Mouse (Mus musculus): ENCODE data around the gene Abhd12. TPM values are rescaled to one million over a fixed set of nuclear protein-coding genes. Genes with fewer than 3 reads are reported as not detected.

Gene Abhd12
- polyA plus RNA-seq, 1 experiment from 2014 or later: 67.7 TPM

DNA sequence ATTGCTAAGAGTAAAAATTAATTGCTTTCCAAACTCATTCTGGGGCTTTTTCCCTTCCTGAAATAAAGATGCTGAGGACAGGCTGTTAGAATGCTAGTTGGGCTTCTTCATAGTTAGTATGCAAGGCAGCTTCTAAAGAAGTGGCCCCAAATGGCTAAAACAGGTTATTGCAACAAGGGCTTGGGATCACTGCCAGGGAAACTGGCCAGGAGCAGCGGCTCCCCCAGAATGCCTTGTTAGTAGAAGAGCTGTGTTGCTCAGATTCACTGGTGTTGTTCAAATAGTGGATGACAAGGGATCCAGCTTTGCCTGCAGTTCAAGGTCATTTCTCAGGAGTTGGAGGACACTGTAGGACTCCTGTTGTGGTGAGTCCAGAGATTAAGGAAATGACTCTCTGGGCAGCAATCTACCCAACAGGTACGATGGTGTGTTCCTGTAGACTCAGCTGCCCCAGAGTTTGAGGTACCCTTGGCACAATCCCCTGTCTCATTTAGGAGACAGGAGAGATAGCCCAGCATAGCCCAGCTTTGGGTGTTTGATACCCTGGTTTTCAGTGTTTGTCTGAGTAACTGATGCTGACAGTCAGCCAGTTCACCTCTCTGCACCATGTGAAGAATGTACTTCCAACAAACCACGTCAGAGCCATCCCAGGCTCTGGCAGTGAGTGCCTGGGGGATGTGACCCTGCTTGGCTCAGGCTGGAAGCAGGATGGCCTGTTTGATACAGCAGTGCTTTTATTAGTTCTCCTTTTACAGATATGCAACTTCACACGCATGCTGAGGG lies 115.6 kb downstream of the Abhd12 start:
- Histone ChIP-seq H3K36me3 (peaks cover 9% of the 10 kb centered on the region), H3K9me3 (no peaks in the 10 kb centered on the region), H3K9ac (no peak overlapping the region), H3K4me3 (no peak overlapping the region), H3K27ac (no peak overlapping the region), H3K4me1 (peaks cover 23% of the 10 kb centered on the region), H3K27me3 (no peaks in the 10 kb centered on the region), H3K4me2 (replicated peaks) (peak overlapping the region; percentile 0; the same call in 1 of the 2 replicates)
- WGBS: 62% methylated on average over 4 of the region's 4 CpGs
- no peak for ATAC-seq (ENCODE audit: insufficient number of reproducible peaks, insufficient read depth, low FRiP score, low TSS enrichment)

DNA sequence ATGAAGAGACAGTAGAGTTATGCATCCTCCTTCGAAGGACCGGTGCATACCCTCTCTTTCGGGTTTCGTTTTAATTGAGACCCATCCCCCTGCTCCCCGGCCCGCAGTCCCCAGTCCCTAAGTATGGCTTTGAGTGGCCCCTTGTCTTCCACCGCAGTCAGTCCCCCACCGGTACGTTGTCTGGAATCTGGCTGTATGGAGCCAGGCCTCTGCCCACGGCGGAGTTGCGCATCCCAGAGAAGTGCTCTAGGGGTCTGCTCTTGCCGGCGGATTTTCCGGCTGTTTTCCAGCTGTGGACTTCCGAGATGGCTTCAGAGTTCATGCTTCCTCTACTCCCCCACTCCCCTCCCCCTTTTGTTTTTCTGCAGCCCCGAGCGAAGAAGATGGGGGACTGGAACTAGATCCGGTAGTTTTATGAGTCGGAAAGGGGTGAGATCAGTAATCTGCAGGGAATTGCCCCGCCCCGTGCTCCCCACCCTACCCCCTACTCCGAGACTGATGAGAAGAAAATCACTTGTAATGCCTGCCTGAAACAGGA lies 117.2 kb downstream of the Abhd12 start:
- peaks cover 2% of the 10 kb centered on the region for H3K36me3 ChIP-seq
- no peaks in the 10 kb centered on the region for H3K27me3 ChIP-seq
- peaks cover 23% of the 10 kb centered on the region for H3K4me1 ChIP-seq
- peak overlapping the region; percentile 66 for H3K27ac ChIP-seq
- no peaks in the 10 kb centered on the region for H3K9me3 ChIP-seq
- peak overlapping the region; percentile 72 for H3K4me3 ChIP-seq
- peak overlapping the region; percentile 56 for H3K9ac ChIP-seq
- WGBS: under 1% methylated on average over 23 of the region's 23 CpGs
- peak; percentile 68 for ATAC-seq (ENCODE audit: insufficient number of reproducible peaks, insufficient read depth, low FRiP score, low TSS enrichment)
- peak overlapping the region; percentile 81 for H3K4me2 ChIP-seq (replicated peaks)

DNA sequence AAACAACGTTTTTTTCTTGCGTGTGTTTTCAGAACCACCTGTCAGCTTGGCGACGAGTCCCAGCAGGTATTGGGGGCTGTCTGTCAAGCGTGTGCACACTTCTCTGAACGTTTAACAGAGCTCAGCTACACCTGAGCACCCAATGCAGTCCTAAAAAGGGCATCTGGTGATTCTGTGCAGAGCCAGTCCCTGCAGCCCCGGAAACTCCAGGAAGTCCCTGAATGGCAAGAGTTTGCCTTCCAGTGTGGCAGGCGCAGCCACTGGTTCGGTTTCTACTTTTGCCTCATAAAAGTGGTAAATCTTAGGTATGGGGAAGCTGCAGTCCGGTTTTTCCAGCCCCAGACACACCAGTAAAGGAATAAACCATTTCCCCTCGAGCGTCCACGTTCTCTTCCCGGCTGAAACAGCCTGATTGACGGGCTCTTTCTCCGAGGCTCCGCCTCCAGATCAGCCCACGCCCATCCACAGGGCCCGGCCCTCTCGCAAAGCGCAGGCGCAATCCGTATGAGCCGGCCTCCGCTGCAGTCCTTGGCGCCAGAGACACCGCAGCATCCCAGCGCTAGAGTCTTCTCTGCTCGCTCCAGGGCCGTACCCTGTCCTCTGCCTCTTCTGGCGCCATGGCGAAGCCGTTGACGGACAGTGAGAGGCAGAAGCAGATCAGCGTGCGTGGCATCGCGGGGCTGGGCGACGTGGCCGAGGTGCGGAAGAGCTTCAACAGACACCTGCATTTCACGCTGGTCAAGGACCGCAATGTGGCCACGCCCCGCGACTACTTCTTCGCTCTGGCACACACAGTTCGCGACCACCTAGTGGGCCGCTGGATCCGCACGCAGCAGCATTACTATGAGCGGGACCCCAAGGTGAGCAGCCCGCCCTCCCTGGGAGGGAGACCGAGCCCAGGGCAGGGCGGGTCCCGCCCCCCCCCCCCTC lies 118.0 kb downstream of the Abhd12 start, which contains the start of gene Pygb:
Pygb (plus strand) TSS at position 485 of the 930 bp plus-strand sequence.
- Histone ChIP-seq H3K9me3 (no peaks in the 10 kb centered on the region), H3K9ac (peak within 1 kb of the TSS; percentile 56), H3K27me3 (no peaks in the 10 kb centered on the region), H3K4me2 (replicated peaks) (peak within 1 kb of the TSS; percentile 81), H3K4me3 (peak within 1 kb of the TSS; percentile 72), H3K4me1 (peaks cover 23% of the 10 kb centered on the region), H3K27ac (peak within 1 kb of the TSS; percentile 66), H3K36me3 (no peaks in the 10 kb centered on the region)
- peak; percentile 96 for ATAC-seq (ENCODE audit: insufficient number of reproducible peaks, insufficient read depth, low FRiP score, low TSS enrichment)
- WGBS: 3% methylated on average over 58 of the region's 58 CpGs

- Histone ChIP-seq H3K4me1 (peaks cover 7% of the 10 kb centered on the region), H3K9ac (no peak overlapping the region), H3K27me3 (no peaks in the 10 kb centered on the region), H3K4me2 (replicated peaks) (no peak overlapping the region), H3K4me3 (no peak overlapping the region), H3K27ac (no peak overlapping the region), H3K9me3 (no peaks in the 10 kb centered on the region), H3K36me3 (no peaks in the 10 kb centered on the region)
- no peak for ATAC-seq (ENCODE audit: insufficient number of reproducible peaks, insufficient read depth, low FRiP score, low TSS enrichment)
- WGBS: 88% methylated on average over 2 of the region's 2 CpGs
These were observed 121.7 kb downstream of the Abhd12 start for GRCm38 (mm10) chr2:150782801-150783200.

Other genes starting within 250 kb of the Abhd12 start
- gene Acss1, start 236.2 kb downstream of the Abhd12 start, polyA plus RNA-seq (2016; fragmentation: Nextera tagmentation; extraction: Ambion mirVana): 7.7 and 9.4 TPM in 2 replicates
- not detected in 2 replicates for gene Vsx1, start 215.4 kb downstream of the Abhd12 start, polyA plus RNA-seq (2016; fragmentation: Nextera tagmentation; extraction: Ambion mirVana)
- 31.5 and 32.6 TPM in 2 replicates for gene Entpd6, start 155.7 kb downstream of the Abhd12 start, polyA plus RNA-seq (2016; fragmentation: Nextera tagmentation; extraction: Ambion mirVana)
- gene Pygb, start 118.0 kb downstream of the Abhd12 start, polyA plus RNA-seq (2016; fragmentation: Nextera tagmentation; extraction: Ambion mirVana): 89.9 and 95.5 TPM in 2 replicates
- 58.9 and 59.1 TPM in 2 replicates for gene Gins1, start 659 bp upstream of the Abhd12 start, polyA plus RNA-seq (2016; fragmentation: Nextera tagmentation; extraction: Ambion mirVana)
- 12.3 and 13.7 TPM in 2 replicates for gene Ninl, start 134.6 kb upstream of the Abhd12 start, polyA plus RNA-seq (2016; fragmentation: Nextera tagmentation; extraction: Ambion mirVana)
- 48.3 and 52.0 TPM in 2 replicates for gene Nanp, start 134.7 kb upstream of the Abhd12 start, polyA plus RNA-seq (2016; fragmentation: Nextera tagmentation; extraction: Ambion mirVana)
- not detected in 2 replicates for gene Gm14151, start 187.6 kb upstream of the Abhd12 start, polyA plus RNA-seq (2016; fragmentation: Nextera tagmentation; extraction: Ambion mirVana)
- gene Gm14147, start 193.5 kb upstream of the Abhd12 start, polyA plus RNA-seq (2016; fragmentation: Nextera tagmentation; extraction: Ambion mirVana): not detected in 2 replicates